Mouse (Mus musculus) telencephalon, adult 2 months (tissue): Measurements from ENCODE around the gene Wdr45.

ENCODE experiments used
- DNase-seq: peaks from one replicate; pipeline ENCODE4 v3.0.0-alpha.2; 2011; ENCODE audit warnings: low read depth, low spot score

Gene Wdr45

DNA sequence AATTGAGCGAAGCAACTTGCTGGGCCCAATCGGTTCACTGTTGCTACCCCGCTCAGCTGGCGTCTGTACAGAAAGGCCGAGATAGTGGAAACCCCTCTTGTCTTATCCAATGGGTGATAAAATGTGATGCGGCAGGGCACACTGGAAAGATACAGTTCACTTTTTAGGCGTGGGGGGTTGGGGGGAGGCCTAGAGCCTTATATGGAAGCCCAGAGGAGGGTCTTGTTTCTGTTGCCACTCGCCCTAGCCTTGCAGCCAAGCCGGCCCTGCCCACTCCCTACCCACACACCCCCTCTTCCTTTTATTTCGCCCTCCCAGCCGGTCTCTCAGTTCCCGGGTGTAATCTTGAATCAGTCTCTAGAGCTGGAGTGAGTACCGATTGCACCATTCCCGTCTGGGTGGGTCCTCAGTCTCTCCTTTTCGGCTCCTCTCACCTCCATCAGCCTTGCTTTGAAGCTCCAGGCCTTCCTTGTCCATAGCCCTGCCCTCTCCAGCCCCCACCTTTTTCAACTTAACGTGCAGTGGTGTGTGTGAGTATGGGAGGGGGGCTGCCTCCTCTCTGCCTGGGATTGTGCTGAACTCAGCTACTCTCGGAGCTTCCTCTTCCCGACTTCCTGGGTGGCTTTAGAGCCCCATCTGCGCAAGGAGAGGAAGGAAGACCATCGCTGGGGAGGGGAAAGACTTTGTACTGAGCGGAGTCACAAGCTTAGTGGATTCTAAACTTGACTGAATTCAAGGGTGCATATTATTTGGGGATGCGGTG lies 49.7 kb downstream of the Wdr45 start:
- DNase-seq, result no peak

- DNase-seq, result no peak
Measured at GRCm38 (mm10) chrX:7764657-7765280, 50.6 kb downstream of the Wdr45 start.

- no peak for DNase-seq
Measured at GRCm38 (mm10) chrX:7765281-7765670, 51.1 kb downstream of the Wdr45 start.

DNA sequence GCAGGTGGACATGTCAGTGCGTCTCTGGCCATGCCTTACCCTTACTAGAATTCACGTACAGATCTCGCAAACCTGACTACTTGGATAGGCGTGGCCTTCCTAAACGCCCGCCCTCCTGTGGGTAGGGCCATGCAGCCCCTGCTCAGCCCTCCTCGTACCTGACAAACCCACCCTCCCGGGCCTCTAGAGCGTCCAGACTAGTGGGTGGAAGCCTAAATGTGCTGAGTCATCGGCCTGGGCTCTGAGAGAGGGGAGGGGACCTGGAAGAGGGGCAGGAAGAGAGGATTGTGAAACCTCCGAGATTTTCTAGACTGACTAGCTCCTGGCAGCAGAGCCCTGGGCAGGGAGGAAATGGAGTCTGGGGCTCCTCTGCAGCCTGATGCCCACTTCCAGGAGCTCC lies 51.6 kb downstream of the Wdr45 start:
- DNase-seq, result no peak

DNA sequence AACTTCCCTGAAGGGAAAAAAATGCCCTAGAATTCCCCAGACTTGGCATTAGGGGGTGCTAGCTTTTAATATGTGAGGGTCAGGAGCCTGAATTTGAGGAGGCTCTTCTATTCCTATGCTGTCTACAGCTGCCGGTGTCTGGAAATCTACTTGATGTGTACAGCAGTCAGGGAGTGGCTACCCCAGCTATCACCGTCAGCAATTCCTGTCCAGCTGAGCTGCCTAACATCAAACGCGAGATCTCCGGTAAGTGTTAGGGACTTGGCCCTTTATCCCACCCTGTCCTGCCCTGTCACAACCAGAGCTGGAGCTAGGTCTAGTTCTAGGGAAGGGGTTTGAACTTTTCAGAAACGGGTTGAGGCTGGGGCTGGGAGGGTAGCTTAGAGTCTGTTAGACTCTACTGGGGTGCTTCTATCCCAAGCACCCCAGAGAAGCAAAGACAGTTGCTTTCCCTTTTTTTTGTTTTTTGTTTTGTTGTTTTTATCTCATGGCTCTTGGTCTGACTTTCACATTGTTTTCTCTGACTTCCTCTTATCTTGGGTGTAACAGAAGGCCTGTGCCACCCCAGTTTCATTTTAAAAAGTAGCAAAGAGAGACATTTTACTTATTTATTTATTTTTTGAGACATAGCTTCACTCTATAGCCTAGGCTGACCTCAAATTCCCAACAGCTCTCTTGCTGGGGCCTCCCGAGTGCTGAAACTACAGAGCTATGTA lies 55.3 kb downstream of the Wdr45 start:
- no peak for DNase-seq

DNA sequence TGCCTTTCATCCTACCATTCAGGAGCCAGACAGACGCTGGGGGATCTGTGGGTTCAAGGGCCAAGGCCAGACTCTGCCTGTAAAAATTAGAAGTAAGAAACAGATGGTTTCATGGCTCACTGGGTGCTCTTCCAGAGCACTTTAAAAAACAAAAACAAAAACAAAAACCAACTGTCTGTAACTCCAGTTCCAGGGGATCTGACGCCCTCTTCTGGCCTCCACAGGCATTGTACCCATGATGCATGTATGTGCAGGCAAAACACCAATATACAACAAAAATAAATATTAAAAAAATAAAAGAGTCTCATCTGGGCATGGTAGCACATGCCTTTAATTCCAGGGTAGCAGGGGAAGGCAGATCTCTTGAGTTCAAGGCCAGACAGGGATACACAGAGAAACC lies 58.6 kb downstream of the Wdr45 start:
- no peak for DNase-seq

DNA sequence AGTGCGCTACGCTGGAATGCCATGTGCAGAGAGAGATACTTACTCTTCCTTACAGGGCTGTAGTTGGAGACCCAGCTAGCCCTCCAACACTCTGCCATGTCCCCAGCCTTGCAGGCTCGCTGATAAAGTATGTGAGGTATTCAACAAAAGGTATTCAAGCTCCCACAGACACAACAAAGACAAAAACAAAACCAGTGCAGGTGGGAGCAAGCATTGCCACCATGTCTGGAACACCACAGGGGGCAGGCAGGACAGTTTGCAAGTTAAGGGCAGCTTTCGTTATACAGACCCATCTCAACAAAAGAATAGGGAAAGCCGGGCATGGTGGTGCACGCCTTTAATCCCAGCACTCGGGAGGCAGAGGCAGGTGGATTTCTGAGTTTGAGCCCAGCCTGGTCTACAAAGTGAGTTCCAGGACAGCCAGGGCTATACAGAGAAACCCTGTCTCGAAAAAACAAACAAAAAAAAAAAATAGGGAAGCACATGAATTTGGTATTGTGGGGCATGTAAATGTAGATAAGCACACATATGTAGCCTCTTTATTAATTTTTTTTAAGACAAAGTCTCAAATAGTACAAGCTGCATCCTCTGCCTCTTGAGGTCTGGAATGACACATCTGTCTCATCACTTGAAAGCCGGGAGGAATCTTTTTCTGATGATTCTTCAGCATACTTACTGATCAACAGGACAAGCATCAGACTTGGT lies 61.5 kb downstream of the Wdr45 start:
- DNase-seq, result no peak

GRCm38 (mm10) chrX:7776329-7777082 lies 62.4 kb downstream of the Wdr45 start:
- DNase-seq, result no peak
